Mouse (Mus musculus): Measurements from ENCODE around the gene Sp4. TPM values are rescaled to one million over a fixed set of nuclear protein-coding genes. Genes with fewer than 3 reads are reported as not detected.

The Sp4 gene
- polyA plus RNA-seq, 1 experiment from 2014 or later, result 11.1 TPM

GRCm38 (mm10) chr12:118186120-118186880 is 114.9 kb downstream of the Sp4 start:
- Histone ChIP-seq H3K27me3 (ENCODE audit: control insufficient read depth, insufficient read depth, low read length) (no peaks in the 10 kb centered on the region), H3K36me3 (ENCODE audit: control insufficient read depth, insufficient read depth, low read length) (no peaks in the 10 kb centered on the region), H3K9me3 (ENCODE audit: control insufficient read depth, low read depth, low read length) (no peaks in the 10 kb centered on the region), H3K27ac (ENCODE audit: low read length) (no peak overlapping the region; the same call in 1 of the 2 replicates), H3K4me1 (ENCODE audit: control insufficient read depth, insufficient read depth, low read length) (peaks cover 17% of the 10 kb centered on the region; the same call in 1 of the 2 replicates), H3K4me3 (ENCODE audit: low read depth, low read length) (no peak overlapping the region), H3K4me2 (replicated peaks; ENCODE audit: low read depth, low read length) (no peak overlapping the region), H3K9ac (replicated peaks; ENCODE audit: low read depth, low read length) (no peak overlapping the region)
- WGBS, result 9% methylated on average over 4 of the region's 4 CpGs
- peak; percentile 66; the same call in 1 of the 2 replicates for ATAC-seq (ENCODE audit: insufficient number of reproducible peaks, insufficient read depth, low FRiP score, low read depth)

Other genes starting within 250 kb of the Sp4 start
- 0.29 and 0.55 TPM in 2 replicates for gene Dnah11, start 102.4 kb downstream of the Sp4 start, polyA plus RNA-seq (2014; fragmentation: Nextera tagmentation; extraction: Ambion mirVana)

Measured in stomach, embryonic 14.5 days (tissue).